Mouse (Mus musculus) Patski (cell line): ENCODE data around the gene Syce2. TPM values are rescaled to one million over a fixed set of nuclear protein-coding genes. Genes with fewer than 3 reads are reported as not detected.
"Not testable (repeated sequence)": the region's sequence is repeated elsewhere in the genome, so short reads cannot be mapped to it uniquely, and the experiment has no call there.

Source experiments
- ATAC-seq: fragments of 100-300 bp; one replicate; pipeline ENCODE4 v1.8.0; 2021
- CTCF ChIA-PET: fragments of 350-600 bp; sonication (Branson Sonifier 250); formaldehyde crosslinking; loops from one replicate; lab custom pipeline; 2022; ENCODE audit warnings: inconsistent platforms; lab: Charles Lee
- POLR2A ChIA-PET: fragments of 350-600 bp; sonication (Branson Sonifier 250); formaldehyde crosslinking; loops from one replicate; lab custom pipeline; 2022; ENCODE audit warnings: antibody characterized with exemption, inconsistent platforms; lab: Charles Lee
- DNase-seq: peaks from one replicate; pipeline ENCODE4 v3.0.0-alpha.2; 2011; ENCODE audit warnings: low read depth, low spot score
- H3K27me3 ChIP-seq: fragments of 371-371 bp; one replicate; pipeline ENCODE4 v1.5.1; 2021
- CTCF ChIP-seq: fragments of 100-300 bp; IDR thresholded peaks from one replicate; pipeline ENCODE4 v1.5.1; 2021
- in situ Hi-C: fragments of 300-500 bp; cut with MboI; formaldehyde crosslinking; loops from 3 replicates; pipeline ENCODE4 v1.11.1; 2018; ENCODE audit warnings: low pct_unique_long_range_greater_than_20kb, mixed read lengths
- polyA plus RNA-seq: library from polyadenylated mRNA; unstranded; gene quantifications from one replicate; pipeline ENCODE4 v1.2.3, GENCODE M21; 2021

Gene Syce2
- polyA plus RNA-seq, 1 experiment from 2014 or later, result 6.0 TPM

- CTCF ChIA-PET, result no interaction called here
- in situ Hi-C loops, result no loop called here
Observed at GRCm38 (mm10) chr8:84895963-84896362, 24.1 kb downstream of the Syce2 start.

GRCm38 (mm10) chr8:84901071-84901470 is 29.2 kb downstream of the Syce2 start:
- ChIA-PET CTCF (interaction anchor here (0.6 to 3.6 kb wide), 4 partner anchors 9 to 44 kb away, joined by 3 to 19 read pairs (median 3); no protein-coding TSS in a partner anchor), POLR2A (interaction anchor here (0.6 to 3.1 kb wide), 3 partner anchors 22 to 212 kb away, joined by 3 to 14 read pairs (median 6); partner anchors contain the start of gene Calr)
- ATAC-seq (no peak), DNase-seq (no peak)
- no peaks in the 10 kb centered on the region for H3K27me3 ChIP-seq
- in situ Hi-C loops, result no loop called here
- no peak for TF ChIP-seq CTCF

More at GRCm38 (mm10) chr8:84895963-84896362, 24.1 kb downstream of the Syce2 start:
- no peak for TF ChIP-seq CTCF
- no peaks in the 10 kb centered on the region for H3K27me3 ChIP-seq
- POLR2A ChIA-PET, result no interaction called here
- no peak for DNase-seq
- ATAC-seq, result no peak

DNA sequence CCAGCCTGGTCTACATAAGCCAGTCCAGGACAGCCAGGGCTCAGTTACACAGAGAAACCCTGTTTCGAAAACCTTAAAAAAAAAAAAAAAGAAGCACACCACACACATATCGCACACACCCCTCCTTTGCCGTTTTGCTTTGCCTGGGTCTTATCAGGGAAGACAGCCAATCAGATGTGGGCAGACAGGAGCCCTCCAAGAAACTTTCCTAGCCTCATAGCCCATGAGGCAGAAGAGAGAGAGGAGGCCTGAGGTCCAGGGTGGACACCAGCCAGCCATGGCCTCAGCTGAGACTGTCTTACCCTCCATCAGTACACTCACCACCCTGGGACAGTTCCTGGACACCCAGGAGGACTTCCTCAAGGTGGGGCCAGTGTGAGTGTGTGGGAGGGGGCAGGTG is 29.8 kb downstream of the Syce2 start, which contains the start of gene Klf1:
TSS of gene Klf1 (plus strand) at position 177 of the 400 bp plus-strand sequence.
- ChIA-PET CTCF (interaction anchor here (1.2 to 3.6 kb wide), 3 partner anchors 8 to 55 kb away, joined by 3 to 22 read pairs (median 19); partner anchors contain the start of gene Gcdh), POLR2A (interaction anchor here (3.1 kb wide), 1 partner anchor 56 kb away, joined by 14 read pairs; the partner anchor contains the start of gene Calr)
- H3K27me3 ChIP-seq, result no peaks in the 10 kb centered on the region
- ATAC-seq, result no peak
- in situ Hi-C loops, result no loop called here
- TF ChIP-seq CTCF, result no peak
- no peak for DNase-seq

DNA sequence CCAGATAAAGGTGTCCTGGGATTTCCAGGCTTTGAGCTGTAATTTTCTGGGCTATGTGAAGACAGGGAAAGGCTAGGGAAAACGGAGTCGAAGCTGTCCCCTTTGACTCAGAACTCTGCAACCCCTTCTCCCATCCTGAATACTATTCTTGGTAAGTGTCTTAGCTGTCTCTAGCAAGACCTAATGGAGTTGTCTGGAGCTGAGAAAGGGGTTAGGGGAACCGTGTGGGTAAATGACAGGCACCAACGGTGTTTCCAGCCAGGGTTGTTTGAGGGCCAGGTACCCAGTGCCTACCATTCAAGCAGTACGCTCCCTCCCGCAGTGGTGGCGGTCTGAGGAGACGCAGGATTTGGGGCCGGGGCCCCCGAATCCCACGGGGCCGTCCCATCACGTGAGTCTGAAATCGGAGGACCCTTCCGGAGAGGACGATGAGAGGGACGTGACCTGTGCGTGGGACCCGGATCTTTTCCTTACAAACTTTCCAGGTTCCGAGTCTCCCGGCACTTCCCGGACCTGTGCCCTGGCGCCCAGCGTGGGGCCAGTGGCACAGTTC is 30.5 kb downstream of the Syce2 start:
- TF ChIP-seq CTCF, result no peak
- ATAC-seq, result no peak
- DNase-seq, result no peak
- ChIA-PET POLR2A (interaction anchor here (0.8 to 3.1 kb wide), 3 partner anchors 10 to 82 kb away, joined by 3 to 14 read pairs (median 4); partner anchors contain the start of gene Calr), CTCF (interaction anchor here (1.0 to 3.6 kb wide), 12 partner anchors 8 to 87 kb away, joined by 3 to 22 read pairs (median 5); partner anchors contain the start of genes Calr and Gcdh)
- H3K27me3 ChIP-seq, result no peaks in the 10 kb centered on the region
- in situ Hi-C loops, result no loop called here

GRCm38 (mm10) chr8:84902920-84903661 is 31.2 kb downstream of the Syce2 start:
- CTCF ChIA-PET, result interaction anchor here (0.8 to 3.6 kb wide), 19 partner anchors 9 to 95 kb away, joined by 3 to 22 read pairs (median 4); partner anchors contain the start of genes Calr, Dand5, Gcdh and Syce2
- in situ Hi-C loops, result no loop called here
- ATAC-seq (peak; percentile 92), DNase-seq (peak; percentile 55)
- no peaks in the 10 kb centered on the region for H3K27me3 ChIP-seq
- TF ChIP-seq CTCF, result no peak
- POLR2A ChIA-PET, result interaction anchor here (0.6 to 3.1 kb wide), 6 partner anchors 9 to 100 kb away, joined by 3 to 14 read pairs (median 3); partner anchors contain the start of genes Calr and Gcdh

- POLR2A ChIA-PET, result no interaction called here
- in situ Hi-C loops, result no loop called here
- no peaks in the 10 kb centered on the region for H3K27me3 ChIP-seq
- no peak for ATAC-seq
- CTCF ChIA-PET, result interaction anchor here (1.6 to 2.2 kb wide), 4 partner anchors 22 to 94 kb away, joined by 3 to 12 read pairs (median 7); partner anchors contain the start of gene Calr
- no peak for TF ChIP-seq CTCF
- no peak for DNase-seq
Observed at GRCm38 (mm10) chr8:84904351-84904750, 32.4 kb downstream of the Syce2 start.

DNA sequence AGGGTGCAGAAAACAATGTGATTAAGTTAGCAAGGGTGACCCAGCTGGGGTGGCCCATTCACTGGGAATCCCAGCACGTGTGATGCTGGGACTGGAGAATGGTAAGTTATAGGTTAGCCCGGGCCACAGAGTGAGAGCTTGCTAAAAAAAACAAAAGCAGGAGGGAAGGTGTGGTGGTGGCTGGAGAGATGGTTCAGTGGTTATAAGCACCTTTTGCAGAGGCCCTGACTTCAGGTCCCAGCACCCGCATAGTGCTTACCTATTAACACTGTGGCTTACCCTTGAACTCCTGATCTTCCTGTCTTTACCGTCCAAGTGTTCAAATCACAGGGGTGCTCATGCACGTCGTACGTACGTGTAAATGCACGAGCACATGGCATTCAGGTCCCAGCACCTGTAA is 35.1 kb downstream of the Syce2 start:
- ATAC-seq, result no peak
- H3K27me3 ChIP-seq, result no peaks in the 10 kb centered on the region
- TF ChIP-seq CTCF, result no peak
- CTCF ChIA-PET, result interaction anchor here (1.4 kb wide), 1 partner anchor 82 kb away, joined by 5 read pairs; no protein-coding TSS in a partner anchor
- DNase-seq, result no peak
- POLR2A ChIA-PET, result no interaction called here
- in situ Hi-C loops, result no loop called here

- ChIA-PET POLR2A (no interaction called here), CTCF (interaction anchor here (1.1 to 1.4 kb wide), 2 partner anchors 14 to 82 kb away, joined by 4 to 5 read pairs; partner anchors contain the start of gene Gcdh)
- no peaks in the 10 kb centered on the region for H3K27me3 ChIP-seq
- in situ Hi-C loops, result no loop called here
- TF ChIP-seq CTCF, result no peak
- DNase-seq (no peak), ATAC-seq (no peak)
Observed at GRCm38 (mm10) chr8:84907493-84907892, 35.6 kb downstream of the Syce2 start.

DNA sequence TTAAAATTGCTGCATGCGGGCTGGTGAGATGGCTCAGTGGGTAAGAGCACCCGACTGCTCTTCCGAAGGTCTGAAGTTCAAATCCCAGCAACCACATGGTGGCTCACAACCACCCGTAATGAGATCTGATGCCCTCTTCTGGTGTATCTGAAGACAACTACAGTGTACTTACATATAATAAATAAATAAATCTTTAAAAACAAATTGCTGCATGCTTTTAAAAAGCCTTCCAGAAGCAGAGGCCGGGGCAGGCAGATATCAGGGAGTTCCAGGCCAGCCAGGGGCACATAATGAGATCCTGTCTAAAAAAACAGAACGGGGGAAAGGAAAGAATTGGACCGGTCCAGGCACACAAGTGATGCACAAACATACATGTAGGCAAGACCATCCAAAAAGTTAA is 36.1 kb downstream of the Syce2 start:
- CTCF ChIA-PET, result interaction anchor here (1.1 to 1.4 kb wide), 2 partner anchors 15 to 82 kb away, joined by 4 to 5 read pairs; partner anchors contain the start of gene Gcdh
- POLR2A ChIA-PET, DNase-seq, ATAC-seq, in situ Hi-C loops, H3K27me3 ChIP-seq: not testable (repeated sequence)
